Mouse (Mus musculus) urinary bladder, postnatal 36 days (tissue): ENCODE measurements around the gene Ltbp4.

Experiments used
- DNase-seq, 2 experiments: peaks; one replicate each; pipeline ENCODE4 v3.0.0; 2022; ENCODE audit warnings: low spot score in 2 of 2, mixed read lengths in 1 of 2

Gene Ltbp4

DNA sequence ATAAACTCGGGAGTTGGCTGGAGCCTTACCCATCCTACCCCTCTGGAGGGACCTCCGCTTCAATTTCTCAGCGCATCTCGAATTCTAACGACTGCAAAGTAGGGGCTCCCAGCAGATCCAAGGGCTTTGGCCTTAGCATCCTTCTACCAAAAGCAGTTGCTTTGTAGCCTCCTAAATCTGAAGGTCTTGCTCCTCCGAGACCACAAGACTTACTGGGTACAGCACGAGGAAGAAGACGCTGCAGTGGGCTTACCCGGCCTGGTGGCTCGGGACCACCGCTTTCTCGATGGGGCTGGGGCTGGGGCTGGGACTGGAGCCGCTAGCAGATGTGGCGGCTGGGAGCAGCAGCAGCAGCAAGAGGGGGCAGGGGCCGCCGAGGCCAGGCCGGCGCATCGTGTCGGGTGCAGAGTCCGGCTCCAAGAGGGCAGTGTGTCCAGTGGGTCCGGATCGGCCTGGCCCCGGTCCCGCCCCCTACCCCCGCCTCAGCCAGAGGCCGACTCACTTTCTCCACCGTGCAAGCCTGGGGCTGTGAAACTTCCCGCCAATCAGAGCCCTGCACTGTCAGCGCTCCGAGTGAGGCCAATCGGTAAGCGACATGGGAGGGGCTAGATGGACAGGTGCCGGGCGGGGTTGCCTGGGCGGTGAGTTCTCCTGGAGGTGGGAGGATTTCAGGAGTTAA is at the start of gene Ltbp4:
Gene Ltbp4 (minus strand): TSS at position 518 of the 679 bp plus-strand sequence.
- DNase-seq, result no peak

DNA sequence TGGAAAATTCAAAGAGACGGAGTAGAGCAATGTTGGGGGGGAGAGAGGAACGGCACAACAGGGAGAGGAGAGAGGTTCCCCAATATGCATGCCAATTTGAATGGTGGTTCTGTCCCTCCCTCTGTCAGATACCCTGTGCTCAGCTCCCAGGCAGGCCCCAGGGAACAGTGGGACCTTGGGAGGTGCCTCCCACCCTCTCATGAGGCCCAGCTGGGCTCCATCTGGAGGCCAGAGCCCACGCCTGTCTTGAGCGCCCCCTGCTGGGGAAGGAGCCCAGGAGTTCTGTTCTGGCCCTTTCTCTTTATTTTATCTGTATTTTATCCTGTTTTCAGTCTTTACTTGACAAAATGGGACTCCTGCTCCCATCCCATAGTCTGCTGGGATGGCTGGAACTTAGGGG is 47.2 kb upstream of the Ltbp4 start:
- DNase-seq, result peak; percentile 36 to 52

DNA sequence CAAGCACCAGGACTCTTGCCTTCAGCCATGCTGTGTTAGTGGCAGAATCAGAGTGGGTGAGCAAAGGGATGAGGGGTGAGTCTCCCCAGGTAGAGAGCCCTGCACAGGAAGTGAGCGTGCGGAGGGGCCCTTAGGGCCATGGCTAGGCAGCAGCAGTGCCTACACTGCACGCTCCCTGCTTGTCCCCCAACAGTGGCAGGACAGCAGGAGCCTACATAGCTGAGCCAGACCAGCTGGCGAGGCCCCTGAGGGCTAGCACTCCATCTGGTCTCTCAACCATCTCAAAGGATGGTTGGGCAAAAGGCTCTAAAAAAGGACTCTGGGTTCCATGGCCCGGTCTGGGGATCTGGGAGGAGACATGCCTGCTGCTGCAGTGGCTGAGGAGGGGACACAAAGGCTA is 46.6 kb upstream of the Ltbp4 start:
- no peak for DNase-seq

DNA sequence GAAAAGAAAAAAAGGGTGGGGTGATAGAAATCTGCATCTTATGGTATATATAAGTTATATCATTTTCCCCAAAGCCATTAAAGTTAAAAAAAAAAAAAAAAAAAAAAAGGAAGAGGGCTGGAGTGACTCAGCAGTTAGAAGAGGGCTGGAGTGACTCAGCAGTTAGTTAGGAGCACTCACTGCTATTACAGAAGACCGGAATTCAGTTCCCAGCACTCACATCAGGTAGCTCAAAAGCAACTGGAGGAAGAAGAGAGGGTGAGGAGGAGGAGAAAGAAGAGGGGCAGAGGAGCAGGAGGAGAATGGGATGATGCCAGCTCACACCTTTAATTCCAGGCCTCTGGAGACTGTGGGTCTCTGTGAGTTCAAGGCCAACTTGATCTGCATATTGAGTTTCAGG is 45.7 kb upstream of the Ltbp4 start:
- no peak for DNase-seq

DNA sequence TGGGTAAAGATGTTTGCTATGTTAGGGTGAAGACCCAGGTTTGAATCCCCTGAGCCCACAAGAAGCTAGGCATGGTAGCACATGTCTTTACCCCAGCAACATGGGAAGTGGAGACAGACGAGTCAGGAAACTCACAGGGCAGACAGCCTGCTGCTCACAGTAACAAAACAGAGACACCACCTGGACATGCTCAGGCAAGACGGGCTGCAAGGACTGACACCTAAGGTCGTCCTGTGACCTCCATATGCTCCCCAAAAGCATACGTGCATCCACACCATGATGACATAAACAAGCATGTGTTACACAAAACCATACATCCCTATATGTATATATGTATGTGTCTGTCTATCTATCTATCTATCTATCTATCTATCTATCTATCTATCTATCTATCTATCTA is 44.1 kb upstream of the Ltbp4 start:
- no peak for DNase-seq

DNA sequence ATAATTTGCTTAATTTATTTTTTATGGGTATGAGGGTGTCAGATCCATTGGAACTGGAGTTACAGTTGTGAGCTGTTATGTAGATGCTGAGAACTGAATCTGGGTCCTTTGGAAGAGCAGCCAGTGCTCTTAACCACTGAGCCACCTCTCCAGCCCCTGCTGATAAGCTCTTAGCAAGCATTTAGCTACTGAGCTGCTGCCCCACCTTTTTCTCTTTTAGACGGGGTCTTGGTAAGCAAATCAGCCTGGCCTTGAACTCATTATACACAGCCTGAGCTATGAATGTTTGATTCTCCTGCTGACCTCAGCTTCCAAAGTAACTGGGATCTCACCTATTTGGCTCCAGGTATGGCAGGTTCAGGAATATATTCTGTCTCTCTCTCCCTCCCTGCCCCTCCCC is 43.5 kb upstream of the Ltbp4 start:
- DNase-seq, result no peak

DNA sequence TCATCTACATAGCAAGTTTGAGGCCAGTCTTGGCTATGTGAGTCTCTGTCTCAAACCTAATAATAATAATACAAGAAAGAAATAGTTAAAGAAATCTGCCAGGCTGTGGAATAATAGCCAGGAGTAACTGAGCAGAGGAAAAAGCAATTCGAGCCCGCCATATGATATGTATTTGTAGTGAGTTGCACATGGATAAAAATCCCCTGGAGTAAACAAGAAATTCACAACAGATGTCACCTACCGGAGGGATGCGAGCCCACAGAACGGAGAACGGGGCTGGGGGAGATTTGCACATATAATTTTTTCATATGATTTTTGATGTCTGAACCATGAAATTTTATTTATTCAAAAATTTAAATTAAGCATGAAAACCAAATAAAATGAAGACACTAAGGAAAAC is 42.3 kb upstream of the Ltbp4 start:
- no peak for DNase-seq

DNA sequence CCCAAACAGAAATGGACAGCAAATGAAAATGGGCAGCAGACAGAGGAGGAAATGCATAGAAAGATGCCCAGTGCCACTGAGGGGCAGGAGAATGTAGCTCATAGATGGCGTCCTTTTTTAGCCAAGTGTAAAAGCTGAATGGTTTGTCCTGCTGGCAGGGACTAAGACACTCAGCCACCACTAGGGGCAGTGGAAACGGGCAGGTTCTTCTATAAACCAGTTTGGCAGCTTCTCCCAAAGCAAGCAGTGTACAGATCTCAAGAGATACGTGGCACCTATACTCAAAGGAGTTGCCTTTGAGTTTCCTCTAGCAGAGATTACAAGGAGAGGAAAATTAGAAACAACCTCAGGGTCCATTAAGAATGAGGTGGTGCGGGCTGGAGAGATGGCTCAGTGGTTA is 40.9 kb upstream of the Ltbp4 start:
- peak; percentile 38 to 40 for DNase-seq

DNA sequence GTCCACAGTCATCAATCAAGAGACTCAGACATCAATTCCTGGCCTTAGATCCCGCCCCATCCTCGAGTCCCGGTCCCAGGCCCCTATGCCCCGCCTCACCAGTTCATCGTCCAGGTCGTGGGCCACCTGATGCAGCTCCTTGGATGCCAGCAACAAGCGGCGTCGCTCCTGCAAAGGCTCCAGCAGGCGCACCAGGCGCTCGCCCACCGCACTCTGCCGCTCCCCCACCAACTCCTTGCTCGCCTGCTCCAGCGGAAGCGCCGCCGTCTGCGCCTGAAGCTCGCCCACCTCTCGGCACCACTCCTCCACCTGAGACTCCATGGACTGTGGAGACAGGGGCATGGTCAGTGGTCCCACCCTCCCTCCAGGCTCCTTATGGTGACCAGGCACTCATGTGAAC is 37.8 kb upstream of the Ltbp4 start:
- DNase-seq, result no peak

DNA sequence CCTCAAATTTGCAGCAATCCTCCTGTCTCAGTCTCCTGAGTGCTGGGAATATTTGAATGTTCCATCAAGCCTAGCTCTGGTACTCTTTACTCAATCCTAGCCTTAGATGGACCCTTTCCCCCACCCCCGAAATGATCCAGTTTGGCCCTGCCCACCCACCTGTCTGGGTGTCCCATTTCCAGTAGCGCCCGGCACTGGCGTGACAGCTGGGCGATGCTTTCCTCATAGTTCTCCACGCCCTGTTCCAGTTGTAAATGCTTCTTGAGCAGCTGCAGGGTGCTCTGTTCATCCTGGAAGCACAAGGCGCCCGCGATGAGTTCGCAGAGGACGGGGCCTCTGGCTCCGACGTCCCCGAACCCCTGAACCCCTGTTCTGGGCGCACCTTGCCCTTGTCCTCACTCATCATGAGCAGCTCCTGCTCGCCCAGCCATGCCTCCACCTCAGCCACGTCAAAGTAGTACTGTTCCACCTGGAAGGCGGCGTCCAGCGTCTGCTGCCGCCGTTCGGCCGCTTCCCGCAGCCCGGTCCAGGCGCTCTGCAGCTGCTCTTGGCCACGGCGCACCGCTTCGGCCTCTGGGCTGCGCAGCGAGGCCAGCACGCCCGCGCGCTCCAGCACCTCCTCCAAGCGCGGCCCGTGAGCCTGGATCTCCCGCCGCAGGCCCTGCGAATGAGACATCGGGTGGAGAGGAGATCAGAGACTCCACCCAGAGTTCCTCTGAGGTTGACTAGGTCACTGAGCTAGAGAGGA is 34.4 kb upstream of the Ltbp4 start:
- no peak for DNase-seq

DNA sequence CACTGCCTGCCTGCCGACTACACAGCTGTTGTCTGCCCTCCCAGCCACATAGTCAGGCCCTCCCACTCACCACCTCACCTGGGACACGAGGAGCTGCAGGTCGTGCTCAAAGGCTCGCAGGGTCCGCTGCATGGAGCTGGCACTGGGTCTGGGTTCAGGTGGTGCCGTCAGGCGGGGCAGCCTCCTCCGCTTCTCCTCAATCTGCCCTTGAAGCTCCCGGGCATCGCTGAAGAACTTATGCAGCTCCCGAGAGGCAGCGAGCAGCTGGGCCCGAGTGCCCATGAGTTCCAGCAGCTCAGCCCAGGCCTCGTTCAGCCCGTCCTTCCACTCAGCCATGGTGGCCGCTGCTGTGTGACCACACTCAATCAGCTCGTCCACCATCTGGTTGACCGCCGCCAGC is 31.6 kb upstream of the Ltbp4 start:
- no peak for DNase-seq

DNA sequence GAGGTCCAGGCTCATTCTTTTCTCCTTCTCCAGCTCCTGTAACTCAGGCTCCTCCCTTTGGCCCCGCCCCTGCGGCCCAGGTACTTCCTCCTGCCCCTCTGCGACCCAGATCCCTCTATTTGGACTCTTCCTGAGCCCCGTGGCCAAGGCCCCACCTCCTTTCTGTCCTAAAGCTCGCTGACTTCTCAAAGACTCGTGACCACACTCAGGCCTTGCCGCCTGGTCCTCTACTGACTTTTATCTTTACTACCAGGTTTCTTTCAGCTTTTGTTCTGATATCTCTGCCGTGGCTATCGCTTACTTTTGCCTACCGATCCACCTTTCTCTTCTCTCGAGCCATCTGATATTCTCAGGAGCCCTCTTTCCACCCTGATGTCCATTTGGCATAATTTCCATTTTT is 30.5 kb upstream of the Ltbp4 start:
- DNase-seq, result no peak

DNA sequence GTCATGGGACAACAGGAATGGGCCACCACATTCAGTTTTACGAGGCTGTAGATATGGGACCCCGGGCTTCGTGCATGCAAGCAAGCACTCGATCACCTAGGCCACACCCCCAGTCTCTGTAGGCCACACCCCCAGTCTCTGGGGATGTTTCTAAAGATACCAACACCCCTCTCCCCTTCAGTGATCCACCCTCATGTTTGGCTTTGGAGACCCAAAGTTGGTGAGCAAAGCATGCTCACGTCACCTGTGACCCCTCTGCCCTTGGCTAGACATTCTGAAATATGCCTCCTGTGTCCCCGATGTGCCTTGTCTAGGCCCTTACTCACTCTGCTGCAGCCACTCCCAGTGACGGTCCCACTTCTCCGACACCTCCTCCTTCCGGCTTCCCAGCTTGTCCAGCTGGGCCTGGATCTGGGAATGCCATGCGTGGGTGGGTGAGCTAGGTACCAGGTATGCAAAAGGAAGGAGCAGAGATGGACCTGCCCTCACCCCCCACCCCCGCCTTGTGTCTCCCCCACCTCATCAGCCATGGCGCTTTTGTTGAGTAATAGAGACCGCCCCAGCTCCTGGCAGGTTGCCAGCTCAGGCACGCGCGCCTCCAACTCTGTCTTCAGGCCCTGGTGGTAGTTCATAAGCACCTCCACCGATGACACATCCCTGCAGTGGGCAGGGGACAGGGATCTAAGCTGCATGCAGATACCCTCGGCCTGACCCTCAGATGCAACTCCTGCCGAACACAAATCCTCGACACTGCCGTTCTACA is 28.8 kb upstream of the Ltbp4 start:
- no peak for DNase-seq

DNA sequence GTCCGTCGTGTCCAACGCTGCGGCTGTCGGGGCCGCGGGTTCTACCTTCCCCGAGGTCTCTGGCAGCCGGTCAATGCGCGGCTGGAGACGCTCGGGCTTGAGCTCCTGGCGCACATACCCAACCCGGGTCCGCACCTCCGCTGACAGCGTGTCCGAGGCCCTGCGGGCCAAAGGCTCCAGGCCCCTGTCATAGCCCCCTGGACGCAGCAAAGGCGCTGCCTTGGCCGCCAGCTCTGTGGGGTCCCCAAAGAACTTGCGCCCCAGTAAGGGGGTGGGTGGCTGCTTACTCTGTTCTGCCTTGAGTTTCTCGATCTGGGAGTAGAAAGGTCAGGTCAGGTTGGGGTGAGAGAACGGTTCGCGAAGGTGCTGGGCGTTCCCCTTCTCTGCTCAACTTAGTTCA is 26.9 kb upstream of the Ltbp4 start:
- no peak for DNase-seq

DNA sequence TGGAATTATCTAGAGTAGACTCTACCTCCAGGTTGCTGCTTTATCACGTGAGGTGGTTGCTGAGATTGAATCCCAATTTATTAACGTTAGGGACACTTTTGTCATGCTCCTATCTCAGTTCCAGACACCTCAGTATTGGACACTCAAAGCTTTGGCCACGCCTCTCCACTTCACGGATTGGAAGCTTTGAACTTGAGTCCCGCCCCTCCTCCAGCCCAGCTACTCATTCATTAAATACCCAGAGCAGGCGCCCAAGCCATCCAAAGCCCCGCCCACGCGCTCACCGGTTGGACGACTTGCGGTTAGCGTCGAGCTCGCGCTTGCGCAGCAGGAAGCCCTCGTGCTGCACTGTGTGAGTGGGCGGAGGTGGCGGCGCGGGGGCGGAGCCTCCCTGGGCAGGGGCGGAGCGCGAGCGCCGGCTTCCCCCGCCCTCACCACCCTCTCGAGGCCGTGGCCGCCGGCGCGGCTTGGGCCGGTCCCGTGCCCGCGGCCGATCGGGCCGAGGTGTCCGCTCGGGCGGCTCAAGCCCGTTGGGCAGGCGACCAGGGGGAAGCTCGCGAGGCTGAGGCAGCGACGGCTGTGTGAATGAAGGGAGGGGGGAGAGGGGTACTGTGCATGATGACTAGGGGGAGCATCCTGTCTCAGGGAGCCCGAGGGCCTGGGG is 23.9 kb upstream of the Ltbp4 start:
- peak; percentile 97 to 99 for DNase-seq

DNA sequence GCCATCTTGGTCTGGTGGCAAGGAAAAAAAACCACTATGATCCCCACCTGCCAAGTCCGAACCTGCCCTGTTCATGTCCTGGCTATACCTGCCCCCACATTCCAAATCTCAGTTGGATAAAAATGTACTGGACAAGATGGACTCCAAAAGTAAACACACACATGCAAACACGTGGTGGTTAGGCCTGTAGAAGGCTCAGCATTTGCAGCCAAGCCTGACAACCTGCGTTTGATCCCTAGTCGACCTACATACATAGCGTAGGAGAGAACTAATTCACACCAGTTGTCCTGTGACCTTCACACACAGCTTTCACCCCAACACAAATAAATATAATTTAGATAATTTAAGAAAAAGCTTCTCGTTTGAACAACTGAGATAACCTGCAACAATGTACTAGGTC is 23.3 kb upstream of the Ltbp4 start:
- DNase-seq, result no peak

DNA sequence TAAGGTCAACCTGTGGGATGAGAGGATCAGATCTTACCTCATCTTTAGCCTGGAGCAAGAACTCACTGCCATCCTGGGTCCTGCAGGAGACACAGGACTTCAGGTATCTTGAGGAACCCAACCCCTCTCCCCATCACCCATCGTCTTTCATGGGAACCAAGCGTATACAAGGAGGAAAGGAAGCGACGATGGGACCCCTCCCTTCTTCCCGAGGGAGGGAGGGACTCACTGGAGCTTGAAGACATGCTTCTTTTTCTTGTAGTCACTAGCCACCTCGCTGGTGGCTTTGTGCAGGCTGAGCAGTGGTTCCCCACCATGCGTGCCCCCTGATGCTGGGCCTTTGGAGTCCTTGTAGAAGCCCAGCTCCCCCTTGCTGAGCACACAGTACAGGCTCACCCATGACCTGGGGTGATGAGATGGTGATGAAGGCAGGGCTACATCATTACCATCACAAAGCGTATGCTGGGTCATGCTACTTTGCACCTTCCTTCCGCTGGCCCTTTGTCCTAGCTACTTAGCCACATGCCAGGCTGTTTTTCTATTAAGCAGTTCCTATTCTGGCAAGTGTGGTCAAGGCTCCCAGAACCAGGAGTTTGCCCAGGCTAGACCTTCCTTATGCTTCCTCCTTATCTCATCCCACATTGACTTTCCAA is 22.3 kb upstream of the Ltbp4 start:
- no peak for DNase-seq

DNA sequence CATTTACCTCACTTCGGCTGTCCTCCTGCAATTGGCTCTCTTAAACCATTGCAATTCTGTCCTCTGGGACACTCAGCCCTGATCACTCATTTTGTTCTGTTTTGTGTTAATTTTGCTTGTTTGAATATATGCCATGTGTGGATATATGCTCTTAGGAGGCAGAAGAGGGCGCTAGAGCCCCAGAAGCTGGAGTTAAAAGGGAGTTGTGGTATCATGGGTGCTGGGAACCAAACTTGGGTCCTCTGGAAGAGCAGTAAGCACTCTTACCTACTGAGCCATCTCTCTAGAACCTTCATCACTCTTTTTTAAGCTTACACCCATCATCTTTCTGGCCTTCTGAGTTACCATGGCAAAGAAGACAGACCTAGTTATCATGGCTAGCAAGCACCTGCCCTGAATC is 21.7 kb upstream of the Ltbp4 start:
- DNase-seq, result no peak

DNA sequence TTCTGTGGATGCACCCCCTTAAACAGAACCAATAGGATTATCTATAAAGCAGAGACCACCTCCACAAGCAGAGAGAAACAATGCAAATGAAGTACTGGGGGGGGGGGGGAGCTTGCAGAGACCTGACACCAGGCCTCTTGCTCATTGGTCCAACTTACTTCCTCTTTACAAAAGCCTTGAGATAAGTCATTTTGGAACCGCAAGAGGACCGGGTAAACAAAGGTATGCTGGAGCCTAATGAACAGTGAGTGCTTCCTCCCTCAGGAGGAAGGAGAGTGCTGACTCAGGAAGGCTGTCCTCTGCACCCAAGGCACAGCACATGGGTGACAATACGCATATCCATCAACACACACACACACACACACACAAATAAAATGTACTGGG is 20.1 kb upstream of the Ltbp4 start:
- DNase-seq, result no peak

DNA sequence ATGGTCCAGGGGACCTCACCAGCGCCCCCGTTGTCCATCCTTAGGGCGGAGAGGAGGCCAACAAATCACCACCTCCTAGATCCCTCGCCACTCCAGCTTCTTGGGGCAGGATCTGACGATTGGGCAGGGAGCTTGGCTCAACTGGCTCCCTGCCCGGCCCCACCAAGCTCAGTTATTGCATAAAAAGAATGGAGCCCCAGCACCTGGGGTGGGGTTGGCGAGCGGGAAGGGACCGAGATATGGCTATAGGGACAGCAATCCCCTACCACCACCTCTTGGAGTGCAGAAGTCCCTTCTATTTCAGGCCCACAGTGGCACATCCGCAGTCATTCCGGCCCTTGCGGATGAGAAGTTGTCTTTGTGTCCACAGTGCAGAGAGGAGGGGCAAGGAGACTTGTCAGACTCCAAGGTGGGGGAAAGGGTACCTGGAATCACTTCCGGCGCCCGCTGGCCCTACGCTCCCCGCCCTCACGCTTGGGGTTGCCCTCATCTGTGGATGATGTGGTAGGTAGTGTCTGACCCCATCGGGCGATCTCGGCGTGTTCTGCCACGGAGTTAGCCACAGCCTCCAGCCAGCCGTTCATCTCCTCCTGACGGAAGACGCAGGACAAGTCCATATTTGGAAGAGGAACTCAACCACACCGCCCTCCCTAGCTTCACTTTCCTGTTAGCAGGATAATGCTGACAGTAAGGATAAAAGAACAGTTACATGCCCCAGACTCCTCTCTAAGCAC is 19.5 kb upstream of the Ltbp4 start, which contains the start of gene Gm20479:
Gene Gm20479 (minus strand): TSS at position 559 of the 734 bp plus-strand sequence.
- no peak for DNase-seq

DNA sequence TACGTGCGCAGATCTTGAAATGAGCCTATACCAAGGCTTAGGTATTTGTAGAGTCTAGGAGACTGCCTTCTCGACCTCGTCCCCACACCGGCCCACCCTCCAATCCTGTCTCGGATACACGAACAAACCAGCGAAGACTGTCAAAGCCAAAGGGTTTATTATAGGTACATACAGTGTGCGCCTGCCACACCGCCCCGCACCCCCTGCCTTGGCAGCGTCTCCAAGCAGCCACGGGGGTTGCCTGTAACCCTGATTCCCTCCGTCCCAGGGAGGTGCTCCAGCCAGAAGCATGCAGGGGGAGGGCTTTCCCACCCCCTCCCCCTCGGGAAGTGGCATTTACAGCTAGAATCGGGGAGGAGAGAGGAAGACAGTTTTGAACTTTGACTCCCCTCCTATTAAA is 18.8 kb upstream of the Ltbp4 start:
- no peak for DNase-seq
